Mouse (Mus musculus): ENCODE data around the gene Dnajc22.
A peak's percentile ranks its signal among the peaks of the same experiment; 100 is the strongest.
"Not testable (repeated sequence)": the region's sequence is repeated elsewhere in the genome, so short reads cannot be mapped to it uniquely, and the experiment has no call there.

The Dnajc22 gene

GRCm38 (mm10) chr15:99092870-99093269 is at the start of gene Dnajc22:
Gene Dnajc22 (plus strand): TSS chr15:99093170.
- no peak for DNase-seq (ENCODE audit: low spot score)

GRCm38 (mm10) chr15:99044854-99045253 is 48.1 kb upstream of the Dnajc22 start:
- DNase-seq (ENCODE audit: low spot score) = no peak

- DNase-seq (ENCODE audit: low spot score) = not testable (repeated sequence)
Measured at GRCm38 (mm10) chr15:99045734-99046133, 47.2 kb upstream of the Dnajc22 start.

GRCm38 (mm10) chr15:99049473-99050253 is 43.3 kb upstream of the Dnajc22 start:
- no peak for DNase-seq (ENCODE audit: low spot score)

- no peak for DNase-seq (ENCODE audit: low spot score)
Measured at GRCm38 (mm10) chr15:99053373-99053772, 39.6 kb upstream of the Dnajc22 start.

- DNase-seq (ENCODE audit: low spot score) = no peak
Measured at GRCm38 (mm10) chr15:99055040-99055439, 37.9 kb upstream of the Dnajc22 start, which contains the start of gene Prph. Gene Prph (plus strand): TSS chr15:99055174.

GRCm38 (mm10) chr15:99055511-99055961 is 37.4 kb upstream of the Dnajc22 start:
- no peak for DNase-seq (ENCODE audit: low spot score)

- DNase-seq (ENCODE audit: low spot score) = no peak
Measured at GRCm38 (mm10) chr15:99056332-99056731, 36.6 kb upstream of the Dnajc22 start.

GRCm38 (mm10) chr15:99065557-99066165 is 27.3 kb upstream of the Dnajc22 start:
- no peak for DNase-seq (ENCODE audit: low spot score)

- DNase-seq (ENCODE audit: low spot score) = no peak
Measured at GRCm38 (mm10) chr15:99071988-99072387, 21.0 kb upstream of the Dnajc22 start.

- no peak for DNase-seq (ENCODE audit: low spot score)
Measured at GRCm38 (mm10) chr15:99074019-99074599, 18.9 kb upstream of the Dnajc22 start, which contains the start of gene Troap. Gene Troap (plus strand): TSS chr15:99074575.

- DNase-seq (ENCODE audit: low spot score) = peak; percentile 98
Measured at GRCm38 (mm10) chr15:99074600-99075333, 18.2 kb upstream of the Dnajc22 start.

GRCm38 (mm10) chr15:99076011-99076410 is 17.0 kb upstream of the Dnajc22 start:
- DNase-seq (ENCODE audit: low spot score) = not testable (repeated sequence)

GRCm38 (mm10) chr15:99078181-99078910 is 14.6 kb upstream of the Dnajc22 start:
- no peak for DNase-seq (ENCODE audit: low spot score)

- DNase-seq (ENCODE audit: low spot score) = no peak
Measured at GRCm38 (mm10) chr15:99079804-99080203, 13.2 kb upstream of the Dnajc22 start.

GRCm38 (mm10) chr15:99082322-99082721 is 10.6 kb upstream of the Dnajc22 start:
- no peak for DNase-seq (ENCODE audit: low spot score)

- no peak for DNase-seq (ENCODE audit: low spot score)
Measured at GRCm38 (mm10) chr15:99082840-99083239, 10.1 kb upstream of the Dnajc22 start.

- peak; percentile 48 for DNase-seq (ENCODE audit: low spot score)
Measured at GRCm38 (mm10) chr15:99083258-99083657, 9.7 kb upstream of the Dnajc22 start.

- no peak for DNase-seq (ENCODE audit: low spot score)
Measured at GRCm38 (mm10) chr15:99083867-99084557, 9.0 kb upstream of the Dnajc22 start.

GRCm38 (mm10) chr15:99084618-99085017 is 8.4 kb upstream of the Dnajc22 start:
- no peak for DNase-seq (ENCODE audit: low spot score)

GRCm38 (mm10) chr15:99085997-99086396 is 7.0 kb upstream of the Dnajc22 start:
- no peak for DNase-seq (ENCODE audit: low spot score)
